26 mouse cellular contexts compared by ENCODE assay signal in genomic region chr19:53414650-53415049, GRCm38 (mm10). TPM values are rescaled to one million over a fixed set of nuclear protein-coding genes. Genes with fewer than 3 reads are reported as not detected.
DNase-seq lines count a peak whose midpoint lies in the region; ATAC-seq lines count a peak whose summit lies in the region.
"Had no signal": no experiment of that assay in that cellular context is flagged by ENCODE, and none has a peak within 500 bp of the region (broad histone marks: within the 10 kb centered on the region; RNA-seq: fewer than 3 reads in every experiment).

No protein-coding gene starts in this region.

- 80% methylated on average over 11 of the region's 11 CpGs for WGBS in kidney, embryonic 15.5 days
- WGBS in liver, embryonic 11.5 days = 37% methylated on average over 11 of the region's 11 CpGs

- H3K9me3 ChIP-seq in kidney, embryonic 15.5 days (replicated peaks) = no peaks in the 10 kb centered on the region
- H3K9me3 ChIP-seq in liver, embryonic 11.5 days (ENCODE audit: control insufficient read depth, low read length) = no peaks in the 10 kb centered on the region
- H3K9me3 ChIP-seq: forebrain, embryonic 12.5 days; heart, embryonic 13.5 days; limb, embryonic 15.5 days; megakaryocyte, embryonic 14.5 days had no signal

- peaks cover 46% of the 10 kb centered on the region for H3K4me1 ChIP-seq in kidney, embryonic 15.5 days
- peaks cover 30% of the 10 kb centered on the region for H3K4me1 ChIP-seq in liver, embryonic 11.5 days (replicated peaks; ENCODE audit: control insufficient read depth, insufficient read depth, low read length)

- no peaks in the 10 kb centered on the region for H3K36me3 ChIP-seq in kidney, embryonic 15.5 days
- no peaks in the 10 kb centered on the region for H3K36me3 ChIP-seq in liver, embryonic 11.5 days (ENCODE audit: control insufficient read depth, insufficient read depth, low read length)
- H3K36me3 ChIP-seq: forebrain, embryonic 12.5 days; heart, embryonic 13.5 days; limb, embryonic 15.5 days had no signal

- no peak overlapping the region for H3K4me3 ChIP-seq in kidney, embryonic 15.5 days (replicated peaks)
- H3K4me3 ChIP-seq in liver, embryonic 11.5 days (ENCODE audit: low read depth, low read length) = no peak overlapping the region
- H3K4me3 ChIP-seq: forebrain, embryonic 12.5 days; heart, embryonic 13.5 days; limb, embryonic 15.5 days; megakaryocyte, embryonic 14.5 days had no signal

- intact Hi-C loops in heart, postnatal 10 days (cut with DNase I) = no loop called here

- no peak for DNase-seq in kidney, postnatal 4 days
- DNase-seq in c-Kit-positive CD71-positive TER-119-positive erythroid progenitor cells, embryonic 14.5 days (ENCODE audit: low spot score) = peak; percentile 21
- no peak for DNase-seq in liver, embryonic 11.5 days (ENCODE audit: low spot score)
- no peak for DNase-seq in ovary, postnatal 10 days (ENCODE audit: low spot score)
- no peak for DNase-seq in frontal cortex, postnatal 36 days (ENCODE audit: low spot score in 2 of 2)
- DNase-seq in heart, postnatal 10 days = no peak
- DNase-seq: adrenal gland, postnatal 36 days; cerebellum, adult 9-10 months; gastrocnemius, postnatal 25 days; lung, postnatal 10 days; right cerebral cortex, postnatal 14 days had no signal

- peak overlapping the region; percentile 65 for H3K27ac ChIP-seq in kidney, embryonic 15.5 days
- H3K27ac ChIP-seq in liver, embryonic 11.5 days (ENCODE audit: low read depth, low read length) = peak overlapping the region; percentile 54
- H3K27ac ChIP-seq: forebrain, embryonic 12.5 days; hindbrain, postnatal 0 days; limb, embryonic 15.5 days had no signal

- 0 out of 2 replicates have a peak, but pooled peaks cover 7% of the 10 kb centered on the region for H3K27me3 ChIP-seq in kidney, embryonic 15.5 days
- no peaks in the 10 kb centered on the region for H3K27me3 ChIP-seq in liver, embryonic 11.5 days (replicated peaks; ENCODE audit: control insufficient read depth, insufficient read depth, low read length)
- H3K27me3 ChIP-seq: forebrain, embryonic 12.5 days; heart, embryonic 13.5 days; limb, embryonic 15.5 days; Patski had no signal

- H3K4me2 ChIP-seq in kidney, embryonic 15.5 days = no peak overlapping the region
- H3K4me2 ChIP-seq in liver, embryonic 11.5 days = peak overlapping the region; percentile 30
- H3K4me2 ChIP-seq: forebrain, embryonic 12.5 days; limb, embryonic 15.5 days had no signal

- no peak for ATAC-seq in kidney, embryonic 15.5 days (replicated peaks; ENCODE audit: low FRiP score)
- ATAC-seq in liver, embryonic 11.5 days (replicated peaks; ENCODE audit: low FRiP score) = peak; percentile 82
- peak; percentile 88 for ATAC-seq in megakaryocyte-erythroid progenitor cell, adult 5-6 weeks (replicated peaks; ENCODE audit: low FRiP score, low TSS enrichment, poor library complexity, severe bottlenecking)
- ATAC-seq: activated CD4-positive, CD25-positive, alpha-beta regulatory T cell, adult 4 months; hindbrain, postnatal 0 days; Patski had no signal

- no peak overlapping the region for H3K9ac ChIP-seq in kidney, embryonic 15.5 days
- H3K9ac ChIP-seq in liver, embryonic 11.5 days (ENCODE audit: low read depth, low read length) = 0 out of 2 replicates have a peak overlapping the region, but pooled peaks have one; percentile 9
- H3K9ac ChIP-seq: forebrain, embryonic 12.5 days; heart, embryonic 13.5 days; limb, embryonic 15.5 days had no signal

RNA-seq across cellular contexts. Expression of gene Smndc1, which starts 24.3 kb away (rescaled TPM):
- 40.6 and 45.1 TPM in 2 replicates for polyA plus RNA-seq in kidney, embryonic 15.5 days (2015; fragmentation: Nextera tagmentation; extraction: Ambion mirVana)
- polyA plus RNA-seq in liver, embryonic 11.5 days (2014; fragmentation: Nextera tagmentation; extraction: Ambion mirVana) = 53.8 and 54.2 TPM in 2 replicates
- 56.9 and 60.9 TPM in 2 replicates for total RNA-seq in megakaryocyte-erythroid progenitor cell, adult 5-6 weeks (2014; fragmentation: Nextera tagmentation)
- 34.7 and 45.6 TPM in 2 replicates for total RNA-seq in megakaryocyte-erythroid progenitor cell, adult 5-6 weeks (2017)
- 10 to 100 TPM; 37.3 to 39.5 TPM for total RNA-seq in heart, postnatal 10 days (2021)

RNA-seq across cellular contexts. Expression of gene Gm10197, which starts 43.1 kb away (rescaled TPM):
- not detected in 2 replicates for polyA plus RNA-seq in kidney, embryonic 15.5 days (2015; fragmentation: Nextera tagmentation; extraction: Ambion mirVana)
- polyA plus RNA-seq in liver, embryonic 11.5 days (2014; fragmentation: Nextera tagmentation; extraction: Ambion mirVana) = 3.3 TPM in 1 of 2 replicates, not detected in the other
- total RNA-seq in megakaryocyte-erythroid progenitor cell, adult 5-6 weeks (2014; fragmentation: Nextera tagmentation) = not detected in 2 replicates
- not detected in 2 replicates for total RNA-seq in megakaryocyte-erythroid progenitor cell, adult 5-6 weeks (2017)
- total RNA-seq in heart, postnatal 10 days (2021) = not detected
- total RNA-seq: adrenal gland, postnatal 36 days; gastrocnemius, postnatal 25 days; hematopoietic stem cell, adult 5-6 weeks; hindbrain, postnatal 0 days; left cerebral cortex, postnatal 14 days; midbrain, postnatal 0 days had no signal
- polyA plus RNA-seq: activated CD4-positive, CD25-positive, alpha-beta regulatory T cell, adult 4 months; heart, embryonic 13.5 days; hindbrain, postnatal 0 days; limb, embryonic 15.5 days; midbrain, postnatal 0 days; neural tube, embryonic 11.5 days; spleen, adult 2 months; urinary bladder, adult 2 months had no signal
